Mouse (Mus musculus): ENCODE results near the gene Pank1.

The Pank1 gene

DNA sequence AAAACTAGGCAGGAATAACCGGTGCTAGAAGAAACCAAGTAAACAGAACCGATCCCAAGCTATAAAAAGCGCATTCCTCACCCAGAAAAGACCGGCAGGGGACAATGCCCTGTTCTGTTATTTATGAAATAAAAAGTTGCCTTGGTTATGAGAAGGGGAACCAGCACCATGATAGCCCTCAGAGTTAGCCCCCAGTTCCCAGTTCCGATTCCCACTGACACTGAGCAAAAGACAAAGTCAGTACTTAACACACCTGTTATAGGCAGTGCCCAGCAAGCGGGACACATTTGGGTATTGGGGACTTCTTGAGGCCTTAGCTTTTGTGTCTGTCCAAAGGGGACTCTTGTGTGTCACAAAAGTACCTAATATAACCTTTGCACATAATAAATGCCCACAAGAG is 369 bp upstream of the Pank1 start:
- DNase-seq (ENCODE audit: low spot score in 2 of 2), result no peak

DNA sequence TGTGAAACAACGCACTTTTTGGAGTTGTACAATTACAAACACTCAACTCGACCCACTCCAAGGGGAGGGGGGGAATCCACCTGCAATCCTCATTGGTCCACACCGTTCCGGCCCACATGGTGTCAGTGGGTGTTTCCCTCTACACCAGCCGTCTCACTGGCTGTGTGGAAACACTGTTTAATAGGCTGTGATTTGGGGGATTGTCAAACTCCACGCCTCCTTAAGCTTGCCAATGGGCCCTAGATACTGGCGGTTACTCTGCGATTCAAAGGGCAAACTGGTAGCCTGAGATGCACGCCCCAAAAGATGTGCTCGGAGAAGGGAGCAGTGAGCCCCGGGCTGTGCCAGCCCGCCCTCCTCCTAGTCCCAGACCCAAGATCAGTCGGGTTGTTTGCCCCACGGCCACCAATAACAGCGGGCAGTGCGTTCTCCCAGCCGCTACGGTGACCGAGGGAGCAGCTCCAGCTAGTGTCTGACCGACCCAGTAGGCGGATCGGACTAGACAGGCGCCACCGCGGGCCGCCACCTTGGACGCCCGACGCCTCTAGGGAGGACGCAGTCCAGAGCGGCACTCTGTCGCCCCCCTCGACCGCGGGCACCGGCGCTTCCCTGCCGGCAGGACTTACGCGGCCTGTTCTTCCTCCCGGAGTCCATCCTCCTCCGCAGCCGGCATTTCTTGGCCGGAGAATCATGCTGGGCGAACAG is 1.2 kb downstream of the Pank1 start:
- peak; percentile 88 to 90 for DNase-seq (ENCODE audit: low spot score in 2 of 2)

DNA sequence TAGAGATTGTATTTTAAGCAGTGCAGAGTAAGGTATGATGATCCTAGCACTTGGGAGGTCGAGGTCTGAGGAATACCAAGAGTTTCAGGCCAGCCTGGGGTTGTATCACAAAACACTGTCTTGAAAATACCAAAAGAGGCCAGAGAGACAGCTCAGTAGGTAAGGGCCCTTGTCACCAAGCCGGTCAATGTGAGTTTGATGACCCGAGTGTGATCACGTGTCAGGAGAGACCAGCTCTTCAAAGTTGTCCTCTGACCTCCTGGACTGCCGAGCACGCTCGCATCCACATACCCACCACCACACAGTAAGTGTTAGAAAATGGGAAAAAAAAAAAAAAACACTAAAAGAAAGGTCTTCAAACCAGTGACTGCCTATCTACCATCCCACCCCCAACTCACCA is 2.6 kb downstream of the Pank1 start:
- no peak for DNase-seq (ENCODE audit: low spot score in 2 of 2)

DNA sequence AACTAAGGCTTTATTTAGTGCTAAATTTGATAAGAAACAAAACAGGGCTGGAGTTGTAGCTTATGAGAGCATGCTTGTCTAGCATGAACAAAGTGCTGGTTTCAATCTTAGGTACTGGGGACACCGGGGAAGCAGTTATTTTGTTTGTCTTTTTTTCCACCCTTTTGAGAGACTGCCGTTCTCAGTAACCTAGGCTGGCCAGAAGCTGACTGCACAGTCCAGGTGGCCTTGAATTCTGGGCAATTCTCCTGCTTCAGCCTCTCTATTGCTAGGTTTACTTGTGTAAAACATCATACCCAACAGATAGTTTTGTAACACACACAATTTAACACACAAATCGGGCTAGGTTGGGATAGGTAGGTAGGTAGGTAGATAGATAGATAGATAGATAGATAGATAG is 9.9 kb downstream of the Pank1 start:
- DNase-seq (ENCODE audit: low spot score in 2 of 2), result no peak

DNA sequence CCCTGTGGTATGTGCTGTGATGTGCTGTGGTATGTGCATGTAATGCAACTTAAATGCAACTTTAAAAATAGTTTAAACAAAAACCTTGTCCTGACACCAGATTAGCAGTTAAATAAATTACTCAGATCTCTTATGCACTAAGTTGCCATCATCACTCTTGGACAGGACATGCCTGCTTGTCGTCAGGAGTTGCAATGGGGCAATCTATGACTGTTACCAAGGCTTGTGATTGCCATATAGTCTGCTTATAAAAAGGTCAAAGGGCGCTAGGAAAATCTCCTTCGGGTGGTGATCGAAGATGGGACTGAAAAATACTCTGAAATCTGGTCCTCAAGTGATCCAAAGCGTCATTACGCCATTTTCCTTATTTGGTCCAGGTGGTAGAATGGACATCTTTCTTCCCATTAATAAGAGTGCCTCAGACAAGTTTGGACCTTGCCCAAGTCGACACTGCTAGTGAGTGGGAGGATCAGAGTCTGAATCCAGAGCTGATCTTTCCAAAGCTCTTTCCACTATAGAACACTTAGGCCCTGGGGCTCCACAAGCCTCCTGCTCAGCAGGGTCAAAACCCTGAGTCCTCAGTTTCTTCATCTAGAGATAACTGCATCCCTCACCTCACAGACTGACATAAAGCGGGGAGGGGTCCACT is 11.0 kb downstream of the Pank1 start:
- DNase-seq (ENCODE audit: low spot score in 2 of 2), result no peak

DNA sequence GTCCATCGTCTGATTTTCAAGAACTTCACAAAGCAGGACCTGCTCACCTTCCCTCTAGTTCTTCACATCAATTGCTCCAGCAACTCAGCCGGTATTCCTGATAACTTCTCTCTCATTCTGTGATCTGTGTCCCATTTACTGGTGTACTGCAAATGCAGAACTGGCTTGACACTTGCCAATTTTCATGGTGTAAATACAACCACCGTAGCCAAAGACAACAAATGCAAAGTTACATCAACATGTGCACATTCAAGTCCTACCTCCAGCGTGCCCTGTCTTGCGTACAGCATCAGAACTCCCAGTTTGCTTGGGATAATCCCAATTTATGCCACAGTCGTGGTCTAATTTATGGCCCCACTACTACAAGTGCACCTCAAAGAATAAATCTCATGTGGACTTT is 15.5 kb downstream of the Pank1 start:
- DNase-seq (ENCODE audit: low spot score in 2 of 2), result no peak

DNA sequence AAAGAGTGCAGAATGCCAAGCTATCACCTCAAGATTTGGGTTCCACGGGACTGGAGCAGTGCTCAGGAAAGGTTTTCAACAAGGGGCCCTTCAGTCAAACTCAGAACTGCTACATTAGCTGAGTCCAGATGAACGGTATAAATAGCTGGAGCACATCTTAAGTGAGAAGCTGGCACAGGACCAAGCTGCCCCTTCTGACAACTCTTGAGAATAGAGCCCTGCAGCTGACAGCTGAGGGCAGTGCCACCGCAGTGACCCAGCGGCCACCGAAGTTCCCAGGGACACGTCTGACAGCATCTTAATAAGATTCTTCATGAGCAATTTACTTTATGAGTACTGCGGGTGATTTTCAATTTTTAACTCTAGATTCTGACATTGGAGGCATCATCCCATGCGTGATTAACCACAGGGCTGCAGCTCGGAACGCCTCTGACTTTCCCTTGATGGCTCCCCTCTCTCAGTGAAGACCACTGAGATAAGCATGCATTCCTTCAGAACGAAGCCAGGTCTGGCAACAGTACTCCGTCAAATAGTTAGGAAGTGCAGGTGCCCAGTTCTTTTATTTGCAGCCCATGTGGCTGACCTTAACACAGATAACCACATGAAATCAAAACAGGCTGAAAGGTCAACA is 23.1 kb downstream of the Pank1 start:
- no peak for DNase-seq (ENCODE audit: low spot score in 2 of 2)

DNA sequence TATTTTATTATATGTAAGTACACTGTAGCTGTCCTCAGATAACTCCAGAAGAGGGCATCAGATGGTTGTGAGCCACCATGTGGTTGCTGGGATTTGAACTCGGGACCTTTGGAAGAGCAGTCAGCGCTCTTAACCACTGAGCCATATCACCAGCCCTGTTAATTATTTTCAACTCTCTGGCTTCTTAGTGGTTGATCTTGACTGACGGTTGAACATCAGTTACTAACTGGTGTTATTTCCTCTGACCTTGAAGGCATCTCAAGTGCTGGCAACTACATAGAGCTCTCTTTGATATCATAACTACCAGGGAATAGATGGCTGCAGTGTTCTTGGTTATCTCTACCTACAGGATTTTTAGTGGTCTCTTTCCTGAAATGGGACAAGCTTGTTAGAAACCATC is 28.1 kb downstream of the Pank1 start:
- no peak for DNase-seq (ENCODE audit: low spot score in 2 of 2)

DNA sequence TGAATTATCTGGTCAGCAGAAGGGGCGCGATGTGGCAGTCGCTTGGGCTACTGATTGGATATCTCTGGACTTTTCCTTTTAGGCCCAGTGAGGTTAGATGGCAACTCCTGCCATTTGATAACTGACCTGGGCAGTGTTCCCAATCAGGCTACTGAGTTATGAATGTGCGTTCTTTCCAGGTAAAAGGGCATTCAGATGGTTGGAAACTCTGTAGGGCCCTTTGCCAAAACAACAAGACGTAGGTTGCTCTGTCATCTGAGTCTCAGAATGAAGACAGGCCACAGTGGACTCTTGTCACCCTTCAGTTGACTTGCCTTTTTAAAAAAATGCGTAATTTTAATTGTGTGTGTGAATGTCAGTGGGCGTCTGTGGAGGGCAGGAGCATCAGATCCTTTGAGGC is 29.8 kb downstream of the Pank1 start:
- no peak for DNase-seq (ENCODE audit: low spot score in 2 of 2)

DNA sequence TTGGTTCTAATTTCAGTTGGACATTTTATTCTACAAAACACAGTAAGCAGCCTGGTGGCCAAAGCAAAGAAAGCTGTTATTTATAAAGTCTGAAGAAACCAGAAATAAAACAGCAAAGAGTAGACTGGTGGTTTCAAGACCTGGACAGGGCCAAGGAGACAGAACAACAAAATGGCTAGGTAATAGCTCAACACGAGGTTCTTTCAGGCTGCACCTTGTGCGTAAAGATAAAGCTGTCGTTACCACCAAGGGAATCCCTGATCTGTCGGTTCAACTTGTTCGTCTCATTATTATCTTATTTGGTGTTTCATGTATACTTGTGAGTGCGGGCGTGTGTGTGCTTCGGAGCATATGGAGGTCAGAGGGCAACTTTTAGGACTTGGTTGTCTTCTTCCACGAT is 31.1 kb downstream of the Pank1 start:
- DNase-seq (ENCODE audit: low spot score in 2 of 2), result no peak

DNA sequence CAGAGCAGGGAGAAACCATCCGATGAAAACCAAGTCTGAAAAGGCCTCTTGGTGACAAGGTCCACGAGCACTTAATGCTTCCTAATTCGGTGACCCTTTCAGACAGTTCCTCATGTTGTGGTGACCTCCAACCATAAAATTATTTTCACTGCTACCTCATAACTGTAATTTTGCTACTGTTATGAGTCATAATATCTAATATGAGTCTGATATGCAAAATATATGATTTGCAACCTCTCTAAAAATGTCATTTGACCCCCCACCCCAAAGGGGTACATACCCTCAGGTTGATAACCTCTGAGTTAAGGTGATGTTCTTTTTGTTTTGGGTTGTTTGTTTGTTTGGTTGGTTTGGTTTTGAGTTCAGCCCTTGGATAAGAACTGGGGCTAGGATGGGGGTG is 32.2 kb downstream of the Pank1 start:
- DNase-seq (ENCODE audit: low spot score in 2 of 2), result no peak

DNA sequence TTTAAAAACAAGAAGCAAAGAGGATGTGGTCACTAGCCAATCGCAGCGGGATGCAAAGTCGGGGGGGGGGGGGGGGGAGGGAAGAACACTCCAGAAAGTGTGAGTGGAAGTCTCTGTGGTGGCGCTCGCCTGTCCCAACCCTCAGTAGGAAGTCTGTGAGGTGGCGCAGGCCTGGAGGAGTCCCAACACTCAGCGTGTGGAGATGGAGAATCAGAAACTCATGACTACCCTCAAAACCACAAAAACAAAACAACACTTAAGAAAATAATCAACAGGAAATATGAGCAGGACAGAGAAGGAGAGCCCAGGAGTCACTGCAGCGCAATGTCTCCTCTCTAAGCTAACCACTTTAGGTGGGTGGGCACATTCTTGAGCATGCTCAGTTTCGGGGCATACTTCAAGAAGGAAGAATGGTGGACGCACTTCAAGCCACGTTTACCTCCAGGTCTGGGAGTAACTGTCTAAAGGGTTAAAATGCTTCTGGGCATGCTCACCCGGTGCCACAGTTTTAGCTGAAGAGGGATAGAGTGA is 32.7 kb downstream of the Pank1 start:
- DNase-seq (ENCODE audit: low spot score in 2 of 2), result no peak

DNA sequence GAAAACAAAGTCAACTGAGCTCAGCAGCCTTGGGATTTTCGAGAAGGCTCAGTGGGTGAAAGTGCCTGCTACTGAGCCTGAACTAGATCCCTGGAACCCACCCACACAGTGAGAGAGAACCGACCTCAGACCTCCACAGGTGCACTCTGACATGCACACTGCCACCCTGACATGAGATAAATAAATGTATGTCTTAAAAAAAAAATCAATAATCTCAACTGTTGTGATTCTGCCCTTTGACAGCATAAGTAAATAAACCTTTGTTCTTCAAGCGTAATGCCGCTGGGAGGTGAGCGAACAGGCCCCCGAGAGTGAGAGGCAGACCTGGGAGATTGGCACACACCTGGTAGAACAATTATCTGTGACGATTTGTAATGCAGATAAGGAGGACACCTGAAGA is 33.2 kb downstream of the Pank1 start:
- no peak for DNase-seq (ENCODE audit: low spot score in 2 of 2)

DNA sequence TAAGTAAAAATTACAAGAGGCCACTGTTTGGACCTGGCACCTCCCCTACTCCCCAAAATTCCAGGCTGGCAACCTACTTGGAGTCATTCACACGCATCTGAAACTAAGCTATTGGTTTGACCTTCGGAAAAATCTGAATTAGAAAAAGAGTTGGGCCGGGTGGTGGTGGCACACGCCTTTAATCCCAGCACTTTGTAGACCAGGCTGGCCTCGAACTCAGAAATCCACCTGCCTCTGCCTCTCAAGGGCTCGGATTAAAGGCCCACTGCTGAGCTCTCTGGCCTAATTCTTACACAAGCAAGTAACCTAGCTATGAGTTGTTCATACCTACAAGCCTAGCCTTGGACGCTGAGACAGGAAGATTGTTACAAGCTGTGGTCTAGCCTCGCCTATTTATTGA is 33.9 kb downstream of the Pank1 start:
- DNase-seq (ENCODE audit: low spot score in 2 of 2), result no peak

DNA sequence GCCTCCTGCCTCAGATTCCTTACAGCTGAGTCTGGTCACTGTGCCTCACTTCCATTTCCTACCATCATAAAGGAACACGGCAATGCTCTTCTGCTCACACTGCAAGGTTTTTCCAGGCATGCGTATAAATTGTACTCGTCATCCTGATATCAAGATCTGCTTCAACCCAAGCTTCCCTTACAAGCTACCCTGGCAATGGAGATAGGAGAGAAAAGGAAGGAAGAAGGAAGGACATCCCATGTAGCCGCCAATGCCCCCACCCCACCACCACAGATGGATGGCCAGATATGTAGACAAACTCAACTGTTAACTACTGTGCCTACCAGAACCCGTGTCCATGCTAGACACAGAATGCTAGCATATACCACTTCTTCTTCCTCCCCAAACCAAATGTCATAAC is 34.5 kb downstream of the Pank1 start:
- no peak for DNase-seq (ENCODE audit: low spot score in 2 of 2)

DNA sequence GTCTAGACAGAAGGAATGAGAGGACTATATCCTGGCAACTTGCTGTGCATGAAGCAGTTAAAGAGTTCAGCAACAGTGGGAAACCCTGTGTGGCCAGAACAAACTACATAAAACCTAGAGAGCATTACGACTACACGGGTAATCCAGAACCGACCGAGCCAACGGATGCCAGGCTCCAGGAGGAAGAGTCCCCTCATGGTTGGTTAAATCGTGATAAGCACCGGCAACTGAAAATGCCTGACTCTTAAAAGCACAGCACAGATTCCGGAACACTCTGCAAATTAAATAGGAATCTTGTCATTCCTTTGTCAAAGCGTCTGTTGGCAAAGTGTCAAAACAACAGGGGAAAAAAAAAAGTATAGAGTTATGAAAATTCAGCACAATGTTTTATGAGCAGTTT is 35.2 kb downstream of the Pank1 start:
- peak in 1 of 2 experiments; percentile 20 for DNase-seq (ENCODE audit: low spot score in 2 of 2)

DNA sequence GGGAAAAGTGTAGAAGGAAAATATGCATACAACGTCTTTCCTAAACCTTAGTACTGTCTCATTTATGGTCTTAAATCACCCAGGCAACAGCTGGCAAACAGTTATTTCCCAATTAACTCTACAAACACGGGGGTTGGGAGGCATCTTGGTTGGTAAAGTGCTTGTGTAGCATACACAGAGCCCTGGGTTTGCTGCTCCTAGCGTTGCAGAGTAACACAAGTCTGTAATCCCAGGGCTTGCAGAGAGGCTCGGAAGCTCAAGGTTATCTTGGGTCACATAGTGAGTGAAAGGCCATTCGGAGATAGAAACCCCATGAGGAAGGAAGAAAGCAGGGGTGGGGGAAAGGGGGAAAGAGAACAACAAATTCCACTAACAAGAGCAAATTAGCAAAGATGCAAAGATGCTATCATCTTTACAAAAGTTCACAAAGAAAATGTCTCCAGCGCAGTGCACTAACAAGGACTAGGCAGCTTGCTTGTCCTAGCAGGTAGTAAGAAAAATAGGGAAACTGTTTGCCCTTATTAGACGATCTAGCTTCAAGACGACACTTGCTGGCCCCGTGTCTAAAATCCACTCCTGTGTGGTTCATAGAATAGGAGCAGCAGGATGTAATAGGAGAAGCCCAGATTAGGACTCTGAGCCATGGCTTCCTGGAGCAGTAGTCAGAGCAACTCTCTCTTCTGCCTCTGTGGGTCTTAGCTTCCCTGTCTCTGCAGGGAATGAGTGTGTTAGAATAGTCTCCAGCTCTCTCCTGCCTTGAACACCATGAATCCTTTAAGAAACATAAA is 37.3 kb downstream of the Pank1 start:
- no peak for DNase-seq (ENCODE audit: low spot score in 2 of 2)

DNA sequence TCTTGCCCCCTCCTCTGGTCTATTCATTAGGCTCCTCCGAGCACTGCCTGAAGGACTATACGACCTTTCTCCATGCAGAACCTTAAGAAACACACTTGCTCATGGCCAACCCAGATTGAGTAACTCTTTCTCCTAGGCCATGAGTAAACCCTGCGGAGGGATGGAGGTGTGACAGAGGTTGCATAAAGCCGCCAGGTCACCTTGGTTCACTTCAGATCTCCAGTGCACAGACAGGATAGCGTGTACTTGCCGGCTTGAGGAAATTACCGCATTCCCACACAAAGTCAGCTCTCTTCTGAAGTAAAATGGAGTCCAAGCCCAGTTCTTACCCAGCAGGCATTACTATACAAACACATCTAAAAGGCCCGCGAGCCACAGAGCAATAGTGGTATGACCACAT is 40.6 kb downstream of the Pank1 start:
- no peak for DNase-seq (ENCODE audit: low spot score in 2 of 2)

DNA sequence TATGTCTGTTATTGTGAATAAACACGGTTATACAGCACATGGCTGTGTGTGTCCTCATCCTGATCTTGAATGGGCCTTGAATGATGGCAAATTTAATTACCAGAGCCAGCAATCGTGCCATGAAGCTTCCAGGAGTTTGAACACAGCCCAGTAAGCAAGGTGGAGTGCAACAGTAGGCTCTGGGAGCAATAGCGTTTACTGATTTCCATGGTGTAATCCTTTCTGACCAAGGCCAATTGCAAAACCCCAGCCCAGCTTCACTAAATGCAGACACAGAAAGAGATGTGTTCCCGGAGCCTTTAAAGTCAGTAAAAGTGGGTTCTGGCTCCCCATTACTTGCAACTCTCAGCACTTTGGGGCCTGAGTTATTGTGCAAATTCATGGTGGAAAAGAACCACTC is 47.6 kb downstream of the Pank1 start:
- DNase-seq (ENCODE audit: low spot score in 2 of 2), result no peak

DNA sequence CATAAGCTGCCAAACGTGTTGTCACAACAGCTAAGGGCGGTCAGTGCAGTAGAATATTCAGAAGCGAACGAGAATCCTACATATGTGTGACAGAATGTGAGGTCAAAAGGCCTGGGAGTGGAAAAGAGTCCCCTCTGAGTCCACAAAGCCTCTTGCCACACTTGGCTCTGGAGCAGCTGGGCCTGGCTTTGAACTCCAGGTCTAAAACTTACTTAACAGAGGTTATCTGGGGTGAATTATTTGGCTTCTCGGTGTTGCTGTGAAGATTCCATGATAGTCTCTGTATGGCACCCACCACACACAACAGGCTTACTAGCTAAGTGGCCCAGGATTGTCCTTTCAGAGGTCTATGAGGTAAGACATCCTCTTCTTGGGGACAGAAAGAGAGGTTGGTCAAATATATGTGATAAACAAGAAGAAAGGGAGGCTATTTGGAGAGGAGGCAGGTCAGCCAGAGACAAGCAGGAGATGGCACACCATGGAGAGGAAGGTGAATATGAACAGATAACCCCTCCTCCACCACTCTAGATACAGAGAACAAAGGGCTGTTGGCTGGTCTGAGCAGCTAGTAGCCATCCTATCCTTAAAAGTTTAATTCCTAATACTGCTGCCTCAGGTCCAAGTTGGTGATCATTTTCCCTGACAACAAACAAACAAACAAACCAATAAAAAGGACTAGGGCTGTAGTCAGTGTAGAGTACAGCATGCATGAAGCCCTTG is 51.2 kb downstream of the Pank1 start:
- DNase-seq (ENCODE audit: low spot score in 2 of 2), result no peak

DNA sequence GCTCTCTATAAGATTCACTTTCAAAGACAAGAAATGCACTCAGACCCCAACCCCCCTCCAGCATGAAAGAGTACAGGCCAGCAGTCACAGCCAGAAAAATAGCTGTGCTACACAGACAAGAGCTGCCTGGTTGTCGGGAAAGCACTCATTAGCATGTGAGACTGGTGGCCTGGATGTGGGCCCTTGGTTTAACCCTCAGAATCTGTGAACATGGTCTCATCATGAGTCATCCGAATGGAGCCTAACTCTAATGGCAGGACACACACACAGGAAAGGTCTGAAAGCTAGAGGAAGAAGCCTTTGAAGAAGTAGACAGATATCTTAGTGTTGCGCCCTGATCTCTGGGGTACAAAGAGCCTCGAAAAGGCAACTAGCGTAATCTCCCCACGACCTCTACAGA is 51.8 kb downstream of the Pank1 start:
- no peak for DNase-seq (ENCODE audit: low spot score in 2 of 2)
